Mouse (Mus musculus) E14TG2a.4 (cell line): ENCODE data around the gene Cdh16.

Experiments
- CTCF ChIP-seq: conservative IDR thresholded peaks from 2 replicates; pipeline ENCODE4 v1.5.1; 2014; ENCODE audit warnings: low read length
- POU5F1 ChIP-seq: IDR thresholded peaks from 2 replicates; pipeline ENCODE4 v1.6.1; 2014; ENCODE audit warnings: low read length, borderline replicate concordance

- TF ChIP-seq CTCF, result no peak
- TF ChIP-seq POU5F1, result no peak
These were observed 22.8 kb downstream of the Cdh16 start for GRCm38 (mm10) chr8:104601386-104601785.
